Mouse (Mus musculus): ENCODE results near the gene Tomm5.
"Not testable (repeated sequence)": the region's sequence is repeated elsewhere in the genome, so short reads cannot be mapped to it uniquely, and the experiment has no call there.

Gene Tomm5

GRCm38 (mm10) chr4:45066036-45066730 lies 41.7 kb downstream of the Tomm5 start:
- no peak for DNase-seq (ENCODE audit: extremely low read depth, low read depth)

DNA sequence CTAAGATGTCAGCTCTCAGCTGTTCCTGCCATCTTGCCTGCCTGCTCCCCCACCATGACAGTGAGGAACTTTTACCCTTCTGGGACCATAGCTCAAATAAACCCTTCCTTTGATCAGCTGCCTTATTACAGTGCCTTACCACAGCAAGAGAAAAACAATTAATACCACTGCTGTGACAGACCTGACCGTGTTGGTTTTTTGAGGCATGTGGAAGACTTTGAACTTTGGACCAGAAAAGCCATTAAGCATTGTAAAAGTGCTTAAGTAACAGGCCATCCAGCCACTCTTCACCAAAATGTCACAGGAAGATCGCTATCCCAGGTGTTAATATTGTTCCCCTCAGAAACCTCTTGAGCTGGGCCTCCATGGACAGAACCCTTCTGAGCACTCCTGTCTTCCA lies 43.3 kb downstream of the Tomm5 start:
- DNase-seq (ENCODE audit: extremely low read depth, low read depth): no peak

- DNase-seq (ENCODE audit: extremely low read depth, low read depth): not testable (repeated sequence)
These were observed 44.1 kb downstream of the Tomm5 start for GRCm38 (mm10) chr4:45063836-45064235.

- DNase-seq (ENCODE audit: extremely low read depth, low read depth): no peak
These were observed 52.5 kb downstream of the Tomm5 start for GRCm38 (mm10) chr4:45055451-45055850.

Data from MEL-GATA-1-ER (cell line).